Mouse (Mus musculus) lung, postnatal 25 days (tissue): ENCODE results near the gene Alx3.

Experiments used
- DNase-seq: peaks from one replicate; pipeline ENCODE4 v3.0.0; 2022; ENCODE audit warnings: low spot score

The Alx3 gene

DNA sequence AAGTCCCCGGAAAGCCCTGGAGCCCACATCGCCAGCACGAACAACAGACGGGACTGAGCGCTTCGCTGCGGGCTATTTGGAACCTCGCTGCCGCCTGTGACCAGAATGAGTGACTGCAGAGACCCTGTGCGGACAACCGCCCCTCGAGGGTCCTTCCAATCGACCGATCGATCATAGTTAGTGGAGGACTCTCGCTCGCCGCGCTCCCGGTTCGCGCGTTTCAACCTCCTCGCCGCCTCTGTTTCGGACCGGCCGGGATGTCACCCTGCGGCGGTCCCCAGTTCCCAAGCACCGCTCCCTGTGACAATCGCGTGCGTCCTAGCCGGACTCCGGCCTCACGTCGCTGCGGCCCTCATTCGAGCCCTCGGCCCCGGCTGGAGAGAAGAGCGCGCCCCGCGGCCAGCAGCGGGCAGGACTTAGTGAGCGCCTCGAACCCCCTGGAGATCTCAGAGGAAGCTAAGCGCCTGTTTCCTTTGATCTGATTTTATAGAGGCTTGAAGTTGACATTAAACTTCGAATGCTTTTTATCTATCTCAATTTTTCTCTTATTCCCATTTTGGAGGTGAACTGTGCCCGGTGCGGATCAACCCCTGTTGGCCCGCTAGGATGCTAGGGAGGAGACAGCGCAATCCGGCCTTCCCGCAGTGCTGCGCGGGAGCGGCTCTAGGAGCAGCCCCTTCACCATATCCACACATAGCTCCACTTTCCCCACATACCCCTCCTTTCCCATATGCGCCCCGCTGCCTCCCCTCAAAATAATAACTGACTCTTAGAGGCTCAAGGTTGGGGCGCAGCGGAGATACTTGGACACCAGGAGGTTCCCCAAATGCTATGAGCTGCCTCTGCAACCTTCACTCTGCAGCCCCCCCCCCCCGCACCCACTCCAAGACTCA, 11.7 kb upstream of the Alx3 start:
- DNase-seq = no peak

GRCm38 (mm10) chr3:107583893-107584292, 10.9 kb upstream of the Alx3 start:
- DNase-seq = no peak

DNA sequence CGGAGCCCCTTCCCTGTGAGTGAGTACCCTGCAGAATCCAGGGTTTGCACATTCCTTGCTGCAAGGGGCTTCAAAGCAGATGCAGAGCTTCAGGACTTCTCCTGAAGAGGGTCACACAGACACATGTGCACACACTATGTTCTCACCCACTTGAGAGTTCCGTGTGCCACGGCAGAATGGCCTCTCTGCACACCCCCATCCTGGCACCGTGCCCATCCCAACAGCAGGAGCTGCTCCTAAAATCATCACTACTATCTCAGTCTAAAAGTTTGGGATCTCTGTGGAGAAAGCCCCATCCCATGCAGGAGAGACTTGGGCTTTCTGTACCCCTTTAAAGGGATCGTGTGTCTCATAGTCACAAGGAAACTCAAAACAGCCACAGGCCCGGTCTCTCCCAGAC, 8.3 kb upstream of the Alx3 start:
- DNase-seq = no peak

DNA sequence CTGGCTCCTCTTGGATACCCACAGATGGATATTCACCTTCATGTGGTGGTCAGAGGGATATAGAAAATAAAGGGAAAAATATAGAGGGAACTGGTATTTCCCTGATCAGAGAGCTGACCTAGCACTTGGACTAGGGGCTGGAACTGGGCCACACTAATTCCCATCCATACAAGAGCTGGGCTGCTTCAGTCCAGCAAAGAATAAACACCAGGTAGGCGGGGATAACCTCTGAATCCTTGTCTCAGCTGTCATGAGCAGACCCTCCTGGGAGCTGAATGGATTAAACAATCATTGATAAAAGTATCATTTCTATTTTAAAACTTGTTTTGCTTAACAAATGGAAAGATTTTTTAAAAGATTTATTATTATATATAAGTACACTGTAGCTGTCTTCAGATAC, 3.2 kb upstream of the Alx3 start:
- no peak for DNase-seq

DNA sequence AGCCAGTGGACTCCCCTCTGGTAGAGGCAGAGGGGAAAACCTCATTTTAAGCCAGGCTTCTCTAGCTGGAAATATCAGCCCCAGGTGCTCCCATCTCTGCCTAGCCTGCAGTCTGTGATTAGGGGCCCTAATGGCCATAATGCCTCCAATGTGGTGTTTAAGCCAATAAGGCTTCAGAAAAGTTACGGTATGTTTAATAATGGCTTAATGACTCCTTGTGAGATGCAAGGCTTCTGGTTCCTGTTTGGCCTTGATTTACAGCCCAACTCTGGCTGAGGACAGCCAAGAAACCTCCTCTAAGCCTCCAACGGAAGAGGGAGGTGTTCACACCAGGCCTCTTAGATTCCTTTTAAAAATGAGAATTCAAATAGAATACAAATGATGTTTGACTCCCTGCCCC, 1.2 kb upstream of the Alx3 start:
- no peak for DNase-seq

GRCm38 (mm10) chr3:107595264-107595937, 570 bp downstream of the Alx3 start:
- DNase-seq = no peak

DNA sequence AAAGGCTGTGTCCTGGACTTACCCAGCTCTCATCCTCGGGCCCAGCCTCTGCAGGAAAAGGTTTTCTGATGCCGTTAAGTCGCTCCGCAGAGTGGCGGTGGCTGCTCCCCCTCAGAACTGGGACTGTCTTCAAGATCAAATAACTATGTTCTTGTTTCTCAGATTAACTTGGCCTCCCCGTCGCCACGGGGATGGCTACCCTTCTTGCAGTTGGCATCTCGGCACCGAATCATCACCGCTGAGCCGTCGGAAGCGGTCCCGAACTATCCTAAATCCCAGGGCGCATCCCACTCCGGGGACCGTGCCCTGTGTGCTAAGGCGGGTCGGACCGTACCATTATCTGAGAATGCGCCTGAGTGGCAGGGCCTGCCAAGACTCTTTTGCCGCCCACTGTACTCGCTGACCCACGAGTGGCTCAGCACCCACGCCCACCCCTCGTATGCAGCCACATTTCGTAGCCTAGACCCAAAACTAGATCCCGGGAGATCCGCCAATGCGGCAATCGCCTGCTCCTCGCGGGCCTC, 1.2 kb downstream of the Alx3 start:
- no peak for DNase-seq

DNA sequence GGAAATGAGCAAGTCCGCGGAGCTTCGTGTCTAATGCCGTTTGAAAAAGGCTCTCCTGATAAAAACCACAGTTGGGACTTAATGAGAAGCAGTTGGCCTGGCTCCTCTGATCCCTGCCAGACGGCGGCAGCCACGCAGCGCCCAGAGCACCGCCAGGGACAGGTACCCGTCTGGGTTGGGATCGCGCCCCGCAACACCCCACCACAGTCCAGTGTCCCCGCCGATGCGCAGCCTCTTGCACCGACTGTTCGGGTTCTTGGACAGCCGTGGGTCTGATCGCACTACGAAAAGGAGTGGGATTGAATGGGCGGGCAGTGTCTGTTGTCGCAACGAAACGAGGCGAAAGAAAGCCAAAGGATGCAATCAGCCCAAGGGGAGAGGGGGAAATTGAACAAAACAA, 1.7 kb downstream of the Alx3 start:
- no peak for DNase-seq

DNA sequence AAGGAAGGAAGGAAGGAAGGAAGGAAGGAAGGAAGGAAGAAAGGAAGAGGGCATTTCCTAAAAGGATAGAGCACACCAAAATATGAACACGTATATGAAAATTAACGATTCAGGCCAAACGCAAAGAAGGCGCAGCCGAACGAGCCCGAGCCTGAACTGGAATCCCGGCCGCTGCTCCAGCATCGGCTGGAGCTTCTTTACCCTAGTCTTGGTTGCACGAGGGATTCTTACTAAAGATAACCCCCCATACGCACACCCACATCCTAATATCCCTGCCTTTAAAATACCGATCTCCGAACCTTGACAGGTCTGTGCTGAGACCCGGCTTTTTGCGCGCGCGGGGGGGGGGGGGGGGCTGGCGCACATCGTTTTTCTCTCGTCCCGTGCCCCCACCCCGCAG, 2.3 kb downstream of the Alx3 start:
- DNase-seq = no peak

GRCm38 (mm10) chr3:107597586-107598389, 3.0 kb downstream of the Alx3 start:
- DNase-seq = no peak

DNA sequence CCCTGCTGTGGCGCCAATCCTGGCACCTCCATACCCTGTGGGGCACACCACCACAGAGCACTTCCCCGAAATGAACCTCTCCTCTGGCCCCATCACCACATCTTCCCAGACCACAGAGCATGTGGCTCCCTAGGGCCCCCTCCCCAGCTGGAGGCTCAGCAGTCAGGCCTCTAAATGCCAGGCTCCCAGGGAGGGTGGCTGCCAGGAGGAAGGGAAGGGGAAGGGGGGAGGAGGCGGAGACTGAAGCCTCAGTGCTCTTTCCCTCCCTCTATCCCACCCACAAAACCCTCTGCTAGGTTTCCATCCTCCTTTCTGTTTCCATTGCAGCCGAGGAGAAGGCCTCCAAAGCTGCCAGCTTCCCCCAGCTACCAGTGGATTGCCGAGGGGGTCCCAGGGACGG, 5.3 kb downstream of the Alx3 start:
- DNase-seq = no peak

- DNase-seq = peak; percentile 36
Observed at GRCm38 (mm10) chr3:107605304-107605703, 10.5 kb downstream of the Alx3 start.

- DNase-seq = no peak
Observed at GRCm38 (mm10) chr3:107607221-107607620, 12.4 kb downstream of the Alx3 start.

DNA sequence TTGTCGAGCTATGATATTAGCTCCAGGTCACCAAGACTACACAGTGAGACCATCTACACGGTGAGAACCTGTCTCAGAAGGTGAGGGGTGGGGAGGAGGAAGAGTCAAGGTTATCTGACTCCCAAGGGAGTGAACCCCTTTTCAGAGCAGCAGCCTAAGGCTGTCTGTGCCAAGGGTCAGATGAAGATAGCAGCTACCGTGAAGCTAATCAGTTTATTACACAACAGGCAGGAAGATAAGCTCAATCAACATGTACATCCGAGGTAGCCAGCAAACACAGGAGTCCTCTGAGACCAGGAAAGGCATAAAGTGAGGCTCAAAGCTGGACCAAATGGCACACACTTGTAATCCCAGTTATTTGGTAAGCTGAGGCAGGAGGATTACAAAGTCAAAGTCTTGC, 14.0 kb downstream of the Alx3 start:
- DNase-seq = no peak

- DNase-seq = no peak
Observed at GRCm38 (mm10) chr3:107609376-107609775, 14.5 kb downstream of the Alx3 start.

GRCm38 (mm10) chr3:107611394-107611793, 16.6 kb downstream of the Alx3 start:
- no peak for DNase-seq

GRCm38 (mm10) chr3:107612902-107613525, 18.2 kb downstream of the Alx3 start:
- peak; percentile 34 for DNase-seq

DNA sequence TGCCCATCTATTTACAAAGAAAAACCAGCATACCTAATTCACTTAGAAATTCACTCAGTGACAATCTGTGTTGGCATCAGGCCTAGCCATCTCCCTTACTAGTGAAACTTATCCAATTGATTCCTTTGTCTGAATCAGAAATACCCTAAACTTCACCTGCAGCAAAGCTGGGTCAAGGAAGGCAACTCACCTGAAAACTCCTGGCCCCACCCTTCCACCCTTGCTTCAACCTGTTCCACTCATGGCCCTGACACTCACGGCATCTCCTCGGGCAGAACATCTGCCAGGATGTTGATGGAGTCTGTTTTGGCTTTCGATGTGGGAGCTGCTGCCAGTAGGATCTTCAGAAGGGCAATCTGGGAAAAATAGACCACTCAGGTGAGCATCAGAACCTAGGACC, 23.0 kb downstream of the Alx3 start:
- DNase-seq = no peak

- no peak for DNase-seq
Observed at GRCm38 (mm10) chr3:107619911-107620310, 25.1 kb downstream of the Alx3 start.

DNA sequence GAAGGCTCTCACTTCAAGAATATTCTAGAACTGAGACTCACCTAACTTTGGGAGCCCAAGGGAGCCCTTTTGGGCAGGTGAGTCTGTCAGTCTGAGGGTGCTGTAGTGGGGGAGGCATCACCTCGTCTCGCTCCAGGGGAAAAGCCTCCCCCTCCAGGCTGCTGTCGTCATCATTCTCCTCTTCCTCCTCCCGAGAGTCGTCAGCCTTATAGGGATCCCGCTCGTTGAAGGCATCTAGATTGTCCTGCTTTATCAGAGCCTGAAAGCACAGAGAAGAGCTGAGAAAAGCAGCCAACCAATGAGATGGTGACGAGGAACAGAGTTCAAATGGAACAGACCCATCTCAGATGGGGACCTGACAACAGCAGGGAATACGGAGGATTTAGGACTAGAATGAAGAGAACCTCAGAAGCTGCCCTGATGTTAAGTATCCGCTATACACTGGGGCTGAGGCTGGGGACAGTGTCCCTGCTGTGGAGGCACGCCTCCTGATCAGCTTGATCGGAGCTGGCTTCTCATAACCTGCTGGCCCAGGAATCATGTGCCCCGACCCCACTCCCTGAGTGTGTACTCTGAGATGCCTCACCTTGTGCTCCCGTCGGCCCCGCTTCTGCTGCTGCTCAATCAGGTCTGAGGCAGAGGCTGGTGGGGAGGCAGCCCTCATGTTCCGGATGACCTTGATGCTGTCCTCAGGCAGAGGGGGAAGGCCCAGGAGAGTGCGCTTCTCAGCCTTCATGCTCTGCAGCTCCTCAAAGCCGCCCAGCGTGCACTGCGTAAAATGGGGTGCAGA, 26.6 kb downstream of the Alx3 start:
- DNase-seq = no peak

DNA sequence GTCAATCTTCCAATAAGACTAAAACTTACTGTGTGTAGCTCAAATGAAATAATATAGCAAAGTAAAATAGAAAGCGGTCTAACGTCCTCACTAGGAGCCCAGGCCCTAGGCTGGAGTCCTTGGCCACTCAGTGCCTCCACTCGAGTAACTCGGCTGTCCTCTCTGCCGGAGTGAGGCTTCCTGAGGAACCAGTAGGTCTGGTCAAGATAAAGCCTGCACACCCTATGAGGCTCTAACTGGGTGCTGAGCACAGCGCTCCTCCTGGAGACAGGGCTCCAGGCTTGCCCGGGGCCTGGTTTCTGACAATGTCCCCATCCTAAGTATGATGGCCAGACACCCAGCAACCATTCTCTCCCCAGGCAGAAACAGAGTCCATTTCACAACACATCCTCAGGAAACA, 27.7 kb downstream of the Alx3 start:
- DNase-seq = no peak
